Mouse (Mus musculus): ENCODE data around the gene Lamb2.

Lamb2 gene

GRCm38 (mm10) chr9:108492043-108492750 is 12.7 kb downstream of the Lamb2 start:
- DNase-seq (ENCODE audit: low read depth), result peak; percentile 84

GRCm38 (mm10) chr9:108493246-108493645 is 13.7 kb downstream of the Lamb2 start:
- no peak for DNase-seq (ENCODE audit: low read depth)

- no peak for DNase-seq (ENCODE audit: low read depth)
Observed at GRCm38 (mm10) chr9:108494146-108494825, 14.8 kb downstream of the Lamb2 start.

- DNase-seq (ENCODE audit: low read depth), result no peak
Observed at GRCm38 (mm10) chr9:108494905-108495304, 15.4 kb downstream of the Lamb2 start.

- DNase-seq (ENCODE audit: low read depth), result no peak
Observed at GRCm38 (mm10) chr9:108499231-108499630, 19.7 kb downstream of the Lamb2 start.

- DNase-seq (ENCODE audit: low read depth), result no peak
Observed at GRCm38 (mm10) chr9:108499943-108500342, 20.4 kb downstream of the Lamb2 start.

- DNase-seq (ENCODE audit: low read depth), result no peak
Observed at GRCm38 (mm10) chr9:108506901-108507300, 27.4 kb downstream of the Lamb2 start.

GRCm38 (mm10) chr9:108507619-108508434 is 28.3 kb downstream of the Lamb2 start, which contains the start of gene Qars:
Gene Qars (plus strand): TSS chr9:108507706.
- peak; percentile 98 for DNase-seq (ENCODE audit: low read depth)

GRCm38 (mm10) chr9:108508776-108509175 is 29.2 kb downstream of the Lamb2 start:
- no peak for DNase-seq (ENCODE audit: low read depth)

- DNase-seq (ENCODE audit: low read depth), result peak; percentile 98
Observed at GRCm38 (mm10) chr9:108516380-108517251, 37.1 kb downstream of the Lamb2 start, which contains the start of gene Qrich1. Gene Qrich1 (plus strand): TSS chr9:108516806.

GRCm38 (mm10) chr9:108517253-108517930 is 37.9 kb downstream of the Lamb2 start:
- peak; percentile 75 for DNase-seq (ENCODE audit: low read depth)

GRCm38 (mm10) chr9:108517931-108518332 is 38.4 kb downstream of the Lamb2 start:
- DNase-seq (ENCODE audit: low read depth), result peak; percentile 89

- peak; percentile 62 for DNase-seq (ENCODE audit: low read depth)
Observed at GRCm38 (mm10) chr9:108521604-108522003, 42.1 kb downstream of the Lamb2 start.

GRCm38 (mm10) chr9:108523341-108523740 is 43.8 kb downstream of the Lamb2 start:
- no peak for DNase-seq (ENCODE audit: low read depth)

GRCm38 (mm10) chr9:108525400-108525799 is 45.9 kb downstream of the Lamb2 start:
- peak; percentile 40 for DNase-seq (ENCODE audit: low read depth)

GRCm38 (mm10) chr9:108530954-108531353 is 51.4 kb downstream of the Lamb2 start:
- no peak for DNase-seq (ENCODE audit: low read depth)

- no peak for DNase-seq (ENCODE audit: low read depth)
Observed at GRCm38 (mm10) chr9:108531496-108531895, 52.0 kb downstream of the Lamb2 start.
